Mouse (Mus musculus) bone marrow macrophage, adult 2 months (primary cell): ENCODE data around the gene Timm10.

Experiments used
- CTCF ChIP-seq: IDR thresholded peaks from 2 replicates; pipeline ENCODE4 v1.5.1; 2012; ENCODE audit warnings: low read depth, mild to moderate bottlenecking, low read length, moderate library complexity
- POLR2A ChIP-seq: IDR thresholded peaks from 2 replicates; pipeline ENCODE4 v1.6.1; 2012; ENCODE audit warnings: mild to moderate bottlenecking, low read depth, low read length, borderline replicate concordance

GRCm38 (mm10) chr2:84875842-84876241, 49.0 kb downstream of the Timm10 start:
- TF ChIP-seq POLR2A (no peak), CTCF (no peak)
